9 mouse cellular contexts compared by ENCODE assay signal in the genomic region with DNA sequence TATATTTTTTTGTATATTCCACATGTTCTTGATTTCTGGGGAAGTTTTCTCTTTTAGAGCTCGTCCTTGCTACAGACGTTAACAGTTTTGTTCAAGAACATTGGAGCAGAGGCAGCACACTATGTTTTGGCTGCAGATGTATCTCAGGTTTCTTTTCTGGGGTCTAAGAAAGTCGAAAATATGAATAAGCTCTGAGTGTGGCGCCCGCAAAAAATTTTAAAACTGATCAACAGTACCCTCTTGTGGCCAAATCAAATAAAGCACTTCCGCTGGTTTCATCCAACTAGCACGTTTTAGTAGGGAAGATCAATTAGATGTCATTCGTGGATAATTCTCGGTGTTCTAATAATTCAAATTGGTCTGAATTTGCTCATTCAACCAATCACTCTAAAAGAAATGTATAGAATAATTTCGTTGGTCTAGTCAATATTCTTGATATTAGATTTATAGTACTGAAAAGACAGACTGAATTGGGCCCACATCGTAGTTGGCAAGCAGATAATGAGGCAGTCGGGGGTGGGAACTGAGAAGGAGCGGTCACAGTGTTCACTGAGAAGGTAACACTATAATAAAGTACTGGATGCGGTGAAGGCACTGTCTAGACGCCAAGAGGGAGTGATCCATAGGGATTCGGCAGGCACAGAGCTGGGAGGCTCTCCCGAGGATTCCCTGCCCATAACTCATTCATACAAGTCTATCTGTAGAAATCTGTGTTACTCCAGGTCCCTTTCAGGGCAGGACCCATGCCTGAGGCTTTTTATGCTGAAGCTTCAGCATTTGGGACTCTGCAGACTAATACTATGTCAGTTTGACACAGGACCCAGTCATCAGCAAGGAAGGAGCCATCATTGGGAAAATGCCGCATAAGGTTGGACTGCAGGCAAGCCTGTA. TPM values are rescaled to one million over a fixed set of nuclear protein-coding genes. Genes with fewer than 3 reads are reported as not detected.
DNase-seq lines count a peak whose midpoint lies in the region; ATAC-seq lines count a peak whose summit lies in the region.
"Had no signal": no experiment of that assay in that cellular context is flagged by ENCODE, and none has a peak within 500 bp of the region (broad histone marks: within the 10 kb centered on the region; RNA-seq: fewer than 3 reads in every experiment).

No protein-coding gene starts in this region.

- ATAC-seq in heart, embryonic 15.5 days (replicated peaks; ENCODE audit: insufficient number of reproducible peaks, insufficient read depth, low FRiP score, low read depth): no peak
- ATAC-seq in midbrain, embryonic 14.5 days (ENCODE audit: low FRiP score, low TSS enrichment): peak; percentile 48; the same call in 1 of the 2 replicates

- 37% methylated on average over 18 of the region's 18 CpGs for WGBS in heart, embryonic 15.5 days
- WGBS in midbrain, embryonic 14.5 days: 40% methylated on average over 18 of the region's 18 CpGs

- no peaks in the 10 kb centered on the region for H3K36me3 ChIP-seq in heart, embryonic 15.5 days
- H3K36me3 ChIP-seq in midbrain, embryonic 14.5 days (ENCODE audit: control insufficient read depth, insufficient read depth, low read length): no peaks in the 10 kb centered on the region
- H3K36me3 ChIP-seq: stomach, embryonic 15.5 days had no signal

- no peaks in the 10 kb centered on the region for H3K4me1 ChIP-seq in heart, embryonic 15.5 days (replicated peaks)
- H3K4me1 ChIP-seq in midbrain, embryonic 14.5 days (ENCODE audit: control insufficient read depth, insufficient read depth, low read length): no peaks in the 10 kb centered on the region
- H3K4me1 ChIP-seq: stomach, embryonic 15.5 days had no signal

- H3K9ac ChIP-seq in heart, embryonic 15.5 days: no peak overlapping the region
- peak overlapping the region; percentile 23; the same call in 1 of the 2 replicates for H3K9ac ChIP-seq in midbrain, embryonic 14.5 days (replicated peaks; ENCODE audit: low read length)
- H3K9ac ChIP-seq: stomach, embryonic 15.5 days had no signal

- peak; percentile 7 to 28 for DNase-seq in kidney, adult 8-10 months
- DNase-seq in kidney, adult 18-20 months: no peak
- DNase-seq in R1 (ENCODE audit: low read depth, low spot score): peak; percentile 28
- DNase-seq in kidney, postnatal 4 days: peak; percentile 13 to 22
- DNase-seq in midbrain, embryonic 14.5 days: peak; percentile 85
- no peak for DNase-seq in adrenal gland, adult 18-20 months (ENCODE audit: low spot score in 2 of 2)
- DNase-seq in adrenal gland, postnatal 25 days: no peak

- H3K4me3 ChIP-seq in heart, embryonic 15.5 days: no peak overlapping the region
- H3K4me3 ChIP-seq in midbrain, embryonic 14.5 days (replicated peaks; ENCODE audit: low read depth, low read length): no peak overlapping the region
- H3K4me3 ChIP-seq: stomach, embryonic 15.5 days had no signal

- no peaks in the 10 kb centered on the region for H3K9me3 ChIP-seq in heart, embryonic 15.5 days (replicated peaks)
- H3K9me3 ChIP-seq in midbrain, embryonic 14.5 days (ENCODE audit: control insufficient read depth, low read length): no peaks in the 10 kb centered on the region
- H3K9me3 ChIP-seq: stomach, embryonic 15.5 days had no signal

- no peak overlapping the region for H3K27ac ChIP-seq in heart, embryonic 15.5 days
- H3K27ac ChIP-seq in midbrain, embryonic 14.5 days (replicated peaks; ENCODE audit: low read depth, low read length): no peak overlapping the region
- H3K27ac ChIP-seq: stomach, embryonic 15.5 days had no signal

- no peaks in the 10 kb centered on the region for H3K27me3 ChIP-seq in heart, embryonic 15.5 days
- H3K27me3 ChIP-seq in midbrain, embryonic 14.5 days (ENCODE audit: control insufficient read depth, insufficient read depth, low read length): no peaks in the 10 kb centered on the region
- H3K27me3 ChIP-seq: stomach, embryonic 15.5 days had no signal

- peak overlapping the region; percentile 19; the same call in 1 of the 2 replicates for H3K4me2 ChIP-seq in heart, embryonic 15.5 days
- no peak overlapping the region; the same call in 1 of the 2 replicates for H3K4me2 ChIP-seq in midbrain, embryonic 14.5 days (ENCODE audit: low read length)
- H3K4me2 ChIP-seq: stomach, embryonic 15.5 days had no signal

RNA-seq across cellular contexts. Expression of a gene that starts 17.1 kb away (rescaled TPM):
- polyA plus RNA-seq in heart, embryonic 15.5 days (2015; fragmentation: Nextera tagmentation; extraction: Ambion mirVana): not detected in 2 replicates
- not detected in 2 replicates for polyA plus RNA-seq in midbrain, embryonic 14.5 days (2014; fragmentation: Nextera tagmentation; extraction: Ambion mirVana)
- total RNA-seq in adrenal gland, adult 18-20 months (2021): not detected
- total RNA-seq in adrenal gland, postnatal 25 days (2021): not detected in 2 replicates
- polyA plus RNA-seq: stomach, embryonic 15.5 days had no signal

RNA-seq across cellular contexts. Expression of a gene that starts 24.9 kb away (rescaled TPM):
- polyA plus RNA-seq in heart, embryonic 15.5 days (2015; fragmentation: Nextera tagmentation; extraction: Ambion mirVana): 1.2 and 1.9 TPM in 2 replicates
- 0.33 and 0.55 TPM in 2 replicates for polyA plus RNA-seq in midbrain, embryonic 14.5 days (2014; fragmentation: Nextera tagmentation; extraction: Ambion mirVana)
- total RNA-seq in adrenal gland, adult 18-20 months (2021): 1 to 10 TPM; 2.2 to 3.2 TPM
- 3.1 and 5.0 TPM in 2 replicates for total RNA-seq in adrenal gland, postnatal 25 days (2021)

Comparison
In these comparisons a context has a peak if more than half of its experiments do, and no peak if none do; other contexts are left out.
1. DNase-seq: peak in kidney, adult 8-10 months (2 of 2), R1 (single experiment), kidney, postnatal 4 days (2 of 2) and midbrain, embryonic 14.5 days (single experiment); none in kidney, adult 18-20 months (single experiment), adrenal gland, adult 18-20 months (0 of 2) and adrenal gland, postnatal 25 days (single experiment).